Mouse (Mus musculus): ENCODE measurements around the gene 1700016D06Rik.

DNA sequence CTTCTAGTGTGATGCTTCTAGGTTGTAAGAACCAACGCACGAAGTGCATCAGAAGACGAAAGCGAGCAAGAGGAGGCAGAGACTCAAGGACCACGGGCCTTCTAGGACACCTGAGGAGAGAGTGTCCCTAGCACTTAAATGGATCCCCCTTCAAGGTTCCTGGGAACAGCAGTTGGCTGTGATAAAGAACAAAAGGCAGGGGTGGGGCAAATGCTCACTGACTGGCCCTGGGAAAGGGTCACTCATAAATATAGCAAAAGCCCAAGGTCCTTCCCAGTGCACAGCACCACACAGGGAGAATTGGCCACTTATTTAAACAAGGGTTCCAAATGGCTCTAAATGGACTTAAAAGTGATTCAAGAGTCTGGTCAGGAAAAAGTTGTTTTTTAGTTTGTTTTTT, 71.7 kb downstream of the 1700016D06Rik start:
- TF ChIP-seq POLR2A (IDR thresholded peaks at IDR 0.05; ENCODE audit: borderline replicate concordance, control insufficient read depth, low read depth, low read length): no peak
- TF ChIP-seq CTCF (IDR thresholded peaks at IDR 0.05; ENCODE audit: control insufficient read depth, insufficient read depth, low read length): no peak

Data from bone marrow, adult 2 months (tissue).